Mouse (Mus musculus) right cerebral cortex, postnatal 36 days (tissue): Measurements from ENCODE around the gene Dpy19l3.

Experiments used
- DNase-seq, 2 experiments: peaks; one replicate each; pipeline ENCODE4 v3.0.0; 2022; ENCODE audit warnings: low spot score in 2 of 2, mixed read lengths in 1 of 2

Gene Dpy19l3

DNA sequence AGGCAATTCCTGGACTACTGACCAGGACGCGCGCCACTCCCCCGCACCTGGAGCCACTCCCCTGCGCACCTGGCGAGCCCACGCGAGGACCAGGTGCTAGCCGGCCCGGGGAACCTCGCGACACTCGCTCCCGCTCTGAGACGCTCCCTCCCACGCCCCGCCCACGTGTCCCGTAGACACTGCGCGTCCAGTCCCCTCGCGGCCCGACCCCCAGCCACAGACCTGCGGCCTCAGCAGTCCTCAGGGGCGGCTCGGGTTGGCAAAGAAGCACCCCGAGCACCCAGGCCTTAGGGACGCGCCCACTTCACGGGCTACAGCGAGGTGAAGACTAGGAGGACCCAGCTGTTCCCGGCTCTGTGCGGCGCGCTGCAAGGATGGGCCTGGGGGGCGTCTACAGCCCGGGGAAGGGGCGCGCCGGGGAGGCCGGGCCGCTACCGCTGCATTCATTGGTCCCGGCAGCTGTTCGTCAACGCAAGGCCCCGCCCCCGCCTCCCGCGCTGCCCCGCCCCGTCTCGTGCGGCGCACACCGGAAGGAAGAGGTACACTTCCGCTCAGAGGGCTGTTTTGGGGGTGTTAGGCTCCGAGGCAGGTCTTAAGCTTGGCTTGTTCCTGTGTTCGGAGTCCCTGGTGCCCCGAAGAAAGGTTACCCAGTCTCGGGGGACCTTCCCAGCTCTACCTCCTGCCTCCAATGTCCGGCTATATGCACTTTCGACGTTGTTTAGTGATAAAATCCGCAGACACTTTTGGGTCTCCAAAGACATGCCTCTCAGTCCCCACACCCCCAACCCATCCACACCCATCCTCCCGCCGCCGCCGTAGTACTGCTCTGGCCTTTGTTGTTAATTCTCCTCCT lies at the start of gene Dpy19l3:
Dpy19l3 (minus strand) TSS at position 422 of the 853 bp plus-strand sequence.
- peak; percentile 78 to 83 for DNase-seq

DNA sequence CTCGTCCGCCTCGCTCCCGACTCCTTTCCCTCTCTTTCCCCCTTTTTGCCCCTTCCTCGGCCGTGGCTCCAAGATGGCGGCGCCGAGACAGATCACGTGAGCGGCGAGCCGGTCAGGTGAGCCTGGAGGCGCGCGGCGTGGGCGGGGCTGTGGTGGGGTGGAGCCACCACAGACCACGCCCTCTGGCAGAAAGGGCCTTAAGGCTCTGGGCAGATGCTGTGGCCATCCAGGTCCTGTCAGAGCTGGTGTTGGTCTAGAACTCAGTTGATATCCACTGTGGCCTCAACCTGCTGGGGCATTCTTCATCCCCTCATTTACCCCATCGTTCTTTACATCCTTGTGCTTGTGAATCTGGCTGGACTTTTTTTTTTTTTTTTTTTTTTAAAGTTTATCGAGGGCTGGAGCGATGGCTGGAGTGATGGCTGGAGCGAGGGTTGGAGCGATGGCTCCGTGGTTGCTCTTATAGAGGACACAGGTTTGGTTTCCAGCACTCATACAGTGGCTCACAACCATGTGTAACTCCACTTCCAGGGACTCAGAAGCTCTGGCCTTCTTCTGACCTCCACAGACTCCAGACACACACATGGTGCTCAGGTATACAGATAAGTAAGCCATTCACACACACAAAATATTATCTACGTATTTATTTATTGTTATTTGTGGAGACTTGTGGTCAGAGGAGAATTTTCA lies 48.8 kb upstream of the Dpy19l3 start, which contains the start of gene Zfp507:
Zfp507 (minus strand) TSS at position 98 of the 690 bp plus-strand sequence.
- DNase-seq, result peak; percentile 84

DNA sequence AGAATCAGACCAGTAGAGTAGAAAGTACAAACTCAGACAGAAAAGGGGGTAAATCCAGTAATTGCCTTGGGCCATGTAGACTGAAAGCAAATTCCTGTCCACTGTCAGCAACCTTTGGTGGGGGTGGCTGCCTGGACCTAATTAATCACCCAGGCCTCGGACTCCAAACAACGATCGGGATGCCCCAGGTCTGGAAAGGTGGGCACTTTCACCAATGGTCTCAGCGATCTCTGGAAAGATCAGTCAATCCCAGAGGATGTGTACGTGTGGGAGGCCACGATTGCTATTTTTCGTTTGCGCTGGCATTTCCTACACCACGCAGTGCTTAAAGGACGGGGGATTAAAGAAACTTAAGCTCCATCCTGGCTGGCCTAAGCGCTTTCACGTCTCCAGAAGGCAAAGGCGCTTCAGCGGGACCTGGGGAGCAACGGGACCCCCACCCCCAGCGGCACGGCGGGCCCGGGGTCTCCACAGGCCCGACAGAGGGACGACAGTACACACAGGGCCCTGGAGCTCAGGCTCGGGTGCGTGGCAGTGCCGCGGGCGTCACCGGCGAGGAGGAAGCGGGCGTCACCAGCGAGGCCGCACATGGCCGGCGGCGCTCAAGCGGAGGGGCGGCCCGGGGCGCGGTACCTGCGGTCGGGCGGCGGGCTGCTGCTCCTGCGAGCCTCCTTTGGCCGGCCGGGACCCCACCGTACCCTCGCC lies 48.1 kb upstream of the Dpy19l3 start:
- DNase-seq, result peak; percentile 21 to 29

DNA sequence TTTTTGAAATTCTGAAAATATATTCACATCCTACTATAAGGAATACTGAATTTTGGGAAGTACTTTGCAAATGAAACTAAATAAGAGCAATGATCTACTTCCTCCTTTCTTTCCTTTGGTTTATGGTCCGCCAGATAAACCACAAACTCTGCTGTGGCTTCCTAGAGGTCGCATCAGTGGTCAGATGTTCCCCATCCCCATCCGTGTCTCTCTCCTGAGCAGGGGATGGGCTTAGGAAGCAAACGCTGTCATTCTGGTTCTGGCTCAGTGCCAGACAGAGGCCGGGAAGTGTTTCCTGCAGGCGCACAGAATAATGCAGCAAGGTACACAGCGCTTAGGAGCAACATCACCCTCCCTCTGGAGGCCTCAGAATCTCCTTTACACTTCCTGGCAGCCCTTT lies 41.9 kb upstream of the Dpy19l3 start:
- no peak for DNase-seq

DNA sequence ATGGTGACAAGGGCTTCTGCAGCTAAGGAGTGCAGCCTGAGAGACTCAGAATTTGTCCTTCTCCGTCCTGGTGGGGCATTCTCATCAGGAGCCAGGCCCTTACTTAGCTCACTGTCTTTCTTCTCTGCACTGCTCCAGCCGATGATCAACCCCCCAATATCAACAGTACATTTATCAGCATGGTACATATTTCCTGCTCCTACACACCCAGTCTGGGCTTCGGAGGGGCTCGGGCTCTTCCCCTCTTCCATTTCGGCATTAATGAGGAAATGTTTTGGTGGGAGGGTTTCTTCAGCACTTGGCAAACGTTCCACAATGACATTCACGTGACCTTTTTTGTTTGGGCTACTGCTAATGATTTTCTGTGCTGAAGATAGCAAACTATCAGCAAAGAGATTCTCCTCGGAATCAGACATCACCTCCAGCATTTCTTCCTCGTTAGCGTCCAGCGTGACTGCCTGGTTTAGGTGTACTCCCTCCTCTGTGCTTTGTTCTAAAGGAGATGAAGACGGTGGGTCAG lies 40.0 kb upstream of the Dpy19l3 start:
- no peak for DNase-seq

DNA sequence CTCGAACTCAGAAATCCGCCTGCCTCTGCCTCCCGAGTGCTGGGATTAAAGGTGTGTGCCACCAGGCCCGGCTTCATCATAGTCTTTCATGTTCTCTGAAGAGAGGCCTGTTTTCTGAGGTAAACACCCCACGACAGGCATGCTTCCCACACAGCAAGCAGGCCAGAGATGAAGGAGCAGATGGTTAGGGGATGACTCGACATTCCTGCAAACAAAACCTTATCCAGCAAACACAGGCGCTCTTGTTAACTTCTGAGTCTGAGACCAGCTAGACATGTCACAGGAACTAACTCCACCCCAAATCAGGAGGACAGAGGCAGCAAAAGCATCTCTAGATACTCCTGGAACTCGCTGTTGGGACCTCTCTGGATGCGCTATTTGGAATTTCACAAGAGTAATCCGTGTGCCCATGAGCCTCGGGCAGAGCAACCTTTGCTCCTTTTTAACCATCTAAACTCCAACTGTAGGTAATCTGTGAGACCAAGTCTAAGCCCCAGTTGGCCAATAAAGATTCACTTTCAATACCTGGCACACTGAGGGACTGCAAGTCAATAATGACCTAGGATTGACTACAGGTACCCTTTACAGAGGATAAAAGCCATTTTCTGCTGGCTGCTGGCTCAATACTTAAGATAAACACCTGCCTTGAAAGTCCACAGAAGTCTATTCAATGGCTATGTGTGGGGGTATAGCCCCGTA lies 38.0 kb upstream of the Dpy19l3 start:
- DNase-seq, result peak in 1 of 2 experiments; percentile 31

DNA sequence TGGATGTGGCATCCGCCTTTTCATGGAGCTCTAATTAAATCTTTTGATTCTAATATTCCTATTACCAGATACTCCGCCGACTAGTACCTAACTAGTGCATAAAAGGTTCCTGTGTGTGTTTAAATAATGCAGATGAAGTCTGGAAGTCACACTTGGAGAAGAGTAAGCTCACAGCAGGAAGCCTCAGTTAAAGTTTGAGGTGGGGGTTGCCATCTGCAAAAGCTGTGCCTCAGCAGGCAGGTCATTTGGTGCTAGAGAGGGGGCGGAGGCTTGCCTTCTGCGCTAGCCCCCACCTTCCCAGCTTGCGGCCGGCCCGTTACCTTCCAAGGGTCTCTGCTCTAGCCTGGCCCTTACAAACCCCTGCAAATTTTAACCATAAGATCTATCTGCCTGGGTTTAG lies 36.7 kb upstream of the Dpy19l3 start:
- no peak for DNase-seq

DNA sequence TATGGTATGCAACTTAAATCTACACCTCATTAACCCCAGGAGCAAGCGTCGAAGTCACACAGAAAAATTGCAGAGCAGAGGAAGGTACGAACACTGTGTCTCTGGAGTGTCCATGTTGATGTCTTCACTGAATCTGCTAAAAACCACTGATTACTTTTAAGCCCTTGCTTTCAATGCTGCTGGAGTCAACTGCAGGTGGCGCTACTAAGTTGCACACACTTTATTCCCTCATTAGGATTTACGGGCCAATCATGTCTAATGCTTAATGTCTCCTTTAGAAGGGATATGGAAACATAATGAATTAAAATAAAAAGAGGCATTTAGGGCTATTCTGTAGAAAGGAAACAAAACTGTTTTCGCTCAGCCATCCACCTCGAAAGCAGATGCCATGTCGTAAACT lies 35.9 kb upstream of the Dpy19l3 start:
- no peak for DNase-seq

DNA sequence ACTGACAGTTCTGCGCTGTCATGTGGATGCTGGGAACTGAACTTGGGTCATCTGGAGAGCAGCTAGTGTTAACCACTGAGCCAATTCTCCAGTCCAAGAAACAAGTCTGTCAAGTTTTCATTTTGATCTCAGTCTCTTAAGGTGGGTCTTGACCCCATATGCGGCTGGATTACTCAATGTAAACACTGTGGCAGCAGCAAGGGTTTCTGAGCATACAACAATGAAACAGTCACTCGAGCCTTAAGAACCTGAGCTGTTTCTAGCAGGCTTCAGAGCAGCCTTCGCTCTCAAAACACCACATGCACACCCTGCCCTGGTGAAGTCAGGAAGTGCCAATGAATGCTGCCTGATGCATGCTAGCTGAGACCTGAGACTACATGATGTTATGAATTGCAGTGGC lies 31.3 kb upstream of the Dpy19l3 start:
- no peak for DNase-seq

DNA sequence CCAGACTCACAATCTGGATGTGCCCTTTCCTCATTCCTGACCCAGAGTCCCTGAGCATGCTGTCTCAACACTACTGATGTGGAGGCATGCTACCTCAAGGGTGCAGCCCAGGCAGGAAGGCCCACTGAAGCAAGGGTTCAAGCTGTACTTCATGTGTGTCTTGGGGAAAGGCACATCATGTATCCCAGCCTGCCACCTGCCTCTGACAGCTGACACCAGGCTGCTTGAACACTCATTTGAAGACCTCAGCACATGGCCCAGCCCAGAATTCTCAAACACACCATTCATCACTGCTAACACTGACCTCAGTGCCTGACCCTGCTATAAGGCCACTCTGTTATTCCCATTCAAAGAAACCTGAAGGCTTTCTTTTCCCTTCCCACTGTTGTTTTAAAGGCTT lies 28.0 kb upstream of the Dpy19l3 start:
- DNase-seq, result no peak

DNA sequence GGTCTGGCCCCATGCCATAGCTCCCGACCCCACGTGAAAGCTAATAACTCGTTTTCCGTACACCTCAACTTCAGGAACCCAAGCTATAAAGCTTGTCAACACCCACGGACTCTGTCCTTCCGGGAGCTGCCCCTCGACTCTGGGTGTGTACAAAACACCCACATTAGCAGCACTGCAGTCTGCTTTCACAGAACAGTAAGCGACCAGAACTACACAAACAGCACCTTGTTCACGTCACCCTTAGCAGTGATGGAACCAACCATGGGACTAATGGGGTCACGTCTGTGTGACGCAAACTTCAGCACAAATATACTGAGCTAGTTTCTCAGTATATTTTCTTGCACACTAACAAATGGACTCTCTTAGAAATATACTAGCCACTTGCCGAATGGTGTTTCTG lies 19.9 kb upstream of the Dpy19l3 start:
- DNase-seq, result no peak

DNA sequence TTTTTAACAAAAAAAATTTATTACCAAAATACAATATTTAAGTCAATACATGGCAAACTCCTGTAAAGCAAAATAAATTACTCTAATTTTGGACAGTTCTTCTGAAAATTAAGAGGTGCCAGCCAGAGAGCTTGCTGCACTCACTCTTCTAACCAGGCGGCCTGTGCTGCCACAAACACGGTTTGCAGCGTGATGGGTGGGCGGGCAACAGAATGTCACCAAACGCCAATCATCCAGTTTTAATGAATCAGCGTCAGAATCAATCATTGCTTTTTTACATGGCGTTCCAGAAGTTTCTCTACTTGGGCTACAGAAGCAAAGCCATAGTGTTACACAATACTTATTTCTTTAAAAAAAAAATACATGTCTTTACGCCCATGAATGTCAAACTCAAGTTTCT lies 18.1 kb upstream of the Dpy19l3 start:
- no peak for DNase-seq

DNA sequence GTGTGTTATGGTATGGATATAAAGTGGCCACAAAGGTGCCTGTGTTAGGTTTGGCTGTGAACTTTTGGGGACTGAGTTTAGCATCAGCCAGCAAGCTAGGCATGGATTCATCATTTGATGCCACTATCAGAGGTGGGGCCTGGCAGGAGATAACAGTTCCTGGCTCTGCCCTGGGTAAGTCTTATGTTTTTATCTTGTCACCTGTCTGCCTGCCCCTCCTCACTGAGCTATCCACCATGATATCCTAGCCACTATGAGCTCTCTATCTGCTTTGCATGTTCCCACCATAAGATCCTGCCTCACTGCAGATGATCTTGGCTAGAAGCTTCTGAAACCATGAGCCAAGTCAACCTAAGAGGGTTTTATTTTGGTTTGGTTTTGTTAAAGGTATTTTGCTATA lies 16.9 kb upstream of the Dpy19l3 start:
- no peak for DNase-seq

DNA sequence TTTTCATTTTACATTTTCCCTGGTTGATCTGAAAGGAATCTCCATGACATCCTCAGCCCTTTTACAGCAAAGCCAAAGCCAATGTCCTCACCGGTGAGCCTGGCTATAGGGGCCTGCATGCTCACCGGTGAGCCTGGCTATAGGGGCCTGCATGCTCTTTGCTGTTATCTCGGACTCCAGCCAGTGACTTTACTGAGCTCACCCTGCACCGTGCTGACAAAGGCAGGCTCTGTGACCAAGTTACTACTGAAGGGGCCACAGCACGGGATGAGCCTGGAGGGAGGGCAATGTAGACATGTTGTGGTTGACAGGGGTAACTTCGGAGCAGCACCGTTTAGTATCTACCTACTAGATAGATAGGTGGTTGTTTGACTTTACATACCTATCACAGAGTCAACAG lies 15.9 kb upstream of the Dpy19l3 start:
- DNase-seq, result no peak

DNA sequence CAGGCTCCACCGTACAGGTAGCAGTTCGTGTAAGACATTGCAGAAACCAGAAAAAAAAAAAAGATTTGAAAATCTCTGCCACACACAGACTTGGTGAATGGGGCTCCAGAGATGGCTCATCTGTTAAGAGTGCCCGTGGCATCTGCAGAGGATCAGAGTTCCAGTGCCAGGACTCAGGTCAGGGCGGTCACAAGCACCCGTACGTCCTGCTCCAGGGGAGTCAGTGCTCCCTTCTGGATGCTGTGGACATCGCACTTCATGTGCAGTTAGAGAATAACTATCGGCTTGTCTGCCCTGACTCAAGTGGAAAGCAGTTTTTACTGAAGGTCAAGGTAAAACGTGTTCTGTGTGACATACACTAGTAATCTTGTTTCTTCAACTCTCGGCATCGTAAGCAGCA lies 10.2 kb upstream of the Dpy19l3 start:
- DNase-seq, result no peak

DNA sequence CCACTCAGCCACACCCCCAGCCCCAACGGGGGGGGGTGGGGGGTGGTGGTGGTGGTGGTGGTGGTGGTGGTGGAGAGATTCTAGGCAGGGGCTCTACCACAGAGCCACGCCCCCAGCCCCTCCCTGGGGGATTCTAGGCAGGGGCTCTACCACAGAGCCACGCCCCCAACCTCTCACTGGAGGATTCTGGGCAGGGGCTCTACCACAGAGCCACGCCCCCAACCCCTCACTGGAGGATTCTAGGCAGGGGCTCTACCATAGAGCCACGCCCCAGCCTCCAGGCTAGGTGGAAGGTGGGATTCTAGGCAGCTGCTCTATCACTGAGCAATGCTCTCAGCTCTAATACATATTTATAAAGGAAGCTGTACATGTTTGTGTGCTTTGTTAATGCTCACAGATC lies 7.5 kb upstream of the Dpy19l3 start:
- no peak for DNase-seq

DNA sequence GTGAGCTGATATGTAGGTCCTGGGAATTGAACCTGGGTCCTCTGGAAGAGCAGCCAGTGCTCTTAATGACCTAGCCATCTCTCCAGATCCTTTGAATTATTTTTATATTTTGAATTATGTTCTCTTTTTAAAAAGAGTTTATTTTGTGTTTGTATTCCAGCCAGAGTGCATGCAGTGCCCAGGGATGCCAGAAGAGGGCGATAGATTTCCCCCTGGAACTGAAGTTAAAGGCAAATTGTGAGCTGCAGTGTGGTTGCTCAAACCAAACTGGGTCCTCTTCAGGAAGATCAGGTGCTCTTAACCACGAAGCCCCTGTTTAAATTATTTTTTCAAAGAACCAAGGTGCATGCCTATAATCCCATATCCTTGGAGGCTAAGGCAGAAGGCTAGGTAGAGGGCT lies 5.3 kb upstream of the Dpy19l3 start:
- DNase-seq, result no peak

DNA sequence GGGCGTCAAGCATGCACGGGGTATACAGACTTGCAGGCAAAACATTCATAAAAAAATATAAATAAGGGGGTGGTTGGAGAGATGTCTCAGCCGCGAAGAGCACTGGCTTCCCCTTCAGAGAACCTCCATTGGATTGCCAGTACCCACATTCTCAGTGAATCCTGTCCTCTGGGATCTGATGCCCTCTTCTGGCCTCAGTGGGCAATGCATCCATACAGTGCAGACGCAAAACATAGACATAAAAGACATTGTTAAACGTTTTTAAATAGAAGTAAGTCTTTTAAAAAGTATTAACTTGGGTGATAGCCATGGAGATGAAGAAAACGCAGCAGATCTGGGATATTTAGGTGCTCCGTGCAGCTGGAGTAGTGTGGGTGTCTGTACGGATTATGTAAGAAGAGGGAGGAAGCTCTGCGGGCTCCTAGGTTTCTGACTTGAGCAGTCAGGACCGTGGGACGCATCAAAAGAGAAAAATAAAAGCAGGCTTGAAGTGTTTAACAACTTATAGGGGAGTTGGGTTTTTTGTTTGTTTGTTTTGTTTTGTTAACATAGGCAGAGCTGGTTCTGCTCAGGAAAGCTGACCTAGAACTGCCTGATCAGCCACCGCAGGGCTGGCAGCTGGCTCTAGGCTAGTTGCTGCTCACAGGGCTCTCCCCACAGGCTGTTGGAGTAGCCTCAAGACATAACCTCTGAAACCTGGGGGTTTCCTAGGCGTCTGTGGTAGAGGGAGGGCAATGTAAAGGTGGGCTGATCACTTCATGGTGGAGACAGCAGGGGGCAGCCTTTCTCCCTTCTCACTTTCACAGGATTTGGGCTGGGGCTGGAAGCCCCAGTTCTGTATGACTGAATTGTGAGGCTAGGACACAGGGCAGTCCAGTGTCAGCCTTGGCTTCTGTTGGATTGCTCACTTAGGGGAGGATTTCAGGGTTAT lies 2.5 kb upstream of the Dpy19l3 start:
- peak in 1 of 2 experiments; percentile 42 for DNase-seq

DNA sequence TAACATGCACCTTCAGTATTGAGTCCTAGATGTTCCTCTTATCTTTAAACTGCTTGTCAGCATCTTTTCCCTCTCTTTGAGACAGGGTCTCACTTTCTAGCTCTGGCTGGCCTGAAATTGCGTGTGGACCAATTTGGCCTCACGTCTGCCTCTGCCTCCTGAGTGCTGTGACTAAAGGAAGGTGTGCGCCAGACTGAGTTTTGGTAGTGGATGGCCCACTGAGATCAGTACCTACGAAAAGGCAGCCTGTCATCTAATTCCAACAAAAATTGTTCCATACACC lies 573 bp upstream of the Dpy19l3 start:
- DNase-seq, result no peak

DNA sequence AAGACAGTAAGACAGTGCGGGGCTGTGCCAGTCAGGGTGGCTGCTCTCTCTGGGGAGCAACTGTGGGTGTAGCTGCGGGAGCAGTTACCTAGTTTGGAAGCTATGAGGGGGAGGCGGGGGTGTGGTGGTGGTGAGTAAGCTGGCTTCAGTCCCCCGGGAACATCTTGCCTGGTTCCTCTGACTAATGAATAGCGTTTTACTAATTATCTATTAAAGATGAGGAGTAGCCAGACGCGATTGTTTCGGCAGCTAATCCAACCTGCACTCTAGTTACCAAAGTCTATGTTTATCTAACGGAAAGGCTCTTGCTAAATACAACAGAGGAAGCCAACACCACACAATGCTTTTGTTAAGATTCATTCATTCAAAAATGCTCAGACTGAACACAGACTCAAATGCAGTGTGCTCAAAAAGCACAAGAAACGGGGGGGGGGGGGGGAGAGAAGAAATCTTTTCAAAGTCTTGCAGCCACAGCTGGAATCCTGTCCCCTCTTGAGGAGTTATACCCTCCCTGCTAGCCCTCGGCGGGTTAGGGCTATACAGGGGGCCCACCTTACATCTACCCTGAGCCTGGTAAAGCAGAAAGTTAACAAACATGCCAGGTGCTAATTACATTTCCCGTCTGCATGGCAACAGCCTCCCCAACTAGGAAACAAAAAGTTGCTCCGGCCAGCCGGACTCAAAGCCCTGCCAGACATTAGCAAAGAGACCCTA lies 778 bp downstream of the Dpy19l3 start:
- peak; percentile 57 to 63 for DNase-seq
